Mouse (Mus musculus) cerebellum, adult 2 months (tissue): ENCODE results near the gene Mvb12b.

ENCODE experiments used
- CTCF ChIP-seq: fragments of 200-500 bp; IDR thresholded peaks from 2 replicates; pipeline ENCODE4 v1.5.1; 2011; ENCODE audit warnings: low read depth, mild to moderate bottlenecking, control low read depth, low read length, moderate library complexity, borderline replicate concordance; ENCODE audit not compliant: insufficient read depth
- POLR2A ChIP-seq: fragments of 200-500 bp; IDR thresholded peaks from 2 replicates; pipeline ENCODE4 v1.6.1; 2011; ENCODE audit warnings: low read length, control low read depth, borderline replicate concordance; ENCODE audit not compliant: insufficient read depth

GRCm38 (mm10) chr2:33918318-33918717, 30.6 kb upstream of the Mvb12b start:
- TF ChIP-seq CTCF (peak; percentile 37; the same call in 1 of the 2 replicates), POLR2A (no peak)
